Mouse (Mus musculus): ENCODE results near the gene Phf2. TPM values are rescaled to one million over a fixed set of nuclear protein-coding genes. Genes with fewer than 3 reads are reported as not detected.

The Phf2 gene
- polyA plus RNA-seq, 1 experiment from 2014 or later, result 11.9 TPM

- 84% methylated on average over 8 of the region's 8 CpGs for WGBS
- no peak for ATAC-seq (ENCODE audit: low FRiP score)
- Histone ChIP-seq H3K27me3 (peaks cover 3% of the 10 kb centered on the region; the same call in 1 of the 2 replicates), H3K9ac (no peak overlapping the region), H3K9me3 (no peaks in the 10 kb centered on the region), H3K4me1 (peaks cover 20% of the 10 kb centered on the region), H3K4me2 (no peak overlapping the region), H3K27ac (no peak overlapping the region), H3K36me3 (replicated peaks) (no peaks in the 10 kb centered on the region), H3K4me3 (replicated peaks) (no peak overlapping the region)
Measured at GRCm38 (mm10) chr13:48760855-48761436, 110.0 kb downstream of the Phf2 start.

GRCm38 (mm10) chr13:48756769-48757168 lies 114.2 kb downstream of the Phf2 start:
- Histone ChIP-seq H3K27me3 (no peaks in the 10 kb centered on the region), H3K9ac (no peak overlapping the region), H3K4me3 (replicated peaks) (no peak overlapping the region), H3K4me2 (no peak overlapping the region), H3K27ac (no peak overlapping the region), H3K4me1 (peaks cover 7% of the 10 kb centered on the region; the same call in 1 of the 2 replicates), H3K9me3 (no peaks in the 10 kb centered on the region), H3K36me3 (replicated peaks) (no peaks in the 10 kb centered on the region)
- WGBS, result 67% methylated on average over 15 of the region's 15 CpGs
- ATAC-seq (ENCODE audit: low FRiP score), result no peak

Other genes with a start within 250 kb of the Phf2 start
- gene Ptpdc1, start 245.5 kb downstream of the Phf2 start, polyA plus RNA-seq (2016; fragmentation: Nextera tagmentation; extraction: Ambion mirVana), result 16.1 and 19.3 TPM in 2 replicates
- 0.88 and 2.2 TPM in 2 replicates for gene Barx1, start 208.1 kb downstream of the Phf2 start, polyA plus RNA-seq (2016; fragmentation: Nextera tagmentation; extraction: Ambion mirVana)
- gene Fam120a, start 96.9 kb upstream of the Phf2 start, polyA plus RNA-seq (2016; fragmentation: Nextera tagmentation; extraction: Ambion mirVana), result 18.2 and 18.5 TPM in 2 replicates

Measured in forebrain, embryonic 12.5 days (tissue).